Mouse (Mus musculus) spleen, adult 2 months (tissue): Measurements from ENCODE around the gene Gatb.

ENCODE experiments used
- CTCF ChIP-seq: fragments of 200-500 bp; IDR thresholded peaks from 2 replicates; pipeline ENCODE4 v1.5.1; 2011; ENCODE audit warnings: mild to moderate bottlenecking, inconsistent platforms; ENCODE audit not compliant: insufficient read depth, insufficient read length, insufficient replicate concordance; ENCODE audit errors: extremely low read depth
- POLR2A ChIP-seq: fragments of 200-500 bp; IDR thresholded peaks from 2 replicates; pipeline ENCODE4 v1.6.1; 2011; ENCODE audit warnings: low read depth, low read length, inconsistent platforms

DNA sequence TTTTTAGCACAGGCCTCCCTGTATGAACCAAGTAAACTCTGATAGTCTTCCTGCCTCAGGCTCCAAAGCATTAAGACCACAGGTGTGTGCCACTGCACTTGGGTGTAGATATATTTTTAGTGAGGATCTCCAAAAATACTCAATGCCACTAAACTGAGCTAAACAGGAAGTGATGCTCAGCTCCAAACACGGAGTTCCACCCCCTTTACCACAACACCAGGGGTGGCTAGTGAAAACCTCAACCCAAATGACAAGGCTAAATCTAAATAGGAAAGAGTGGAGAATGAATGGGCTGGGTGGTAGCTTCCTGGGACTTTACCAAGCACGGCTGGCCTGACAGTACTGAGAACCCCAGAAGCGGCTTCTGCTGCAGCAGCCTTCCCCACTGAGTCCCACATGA lies 119.1 kb downstream of the Gatb start:
- TF ChIP-seq CTCF = no peak
- no peak for TF ChIP-seq POLR2A
